In genomic region chr2:158376123-158376687, GRCm38 (mm10) we compare ENCODE assay signal across 7 mouse cellular contexts. TPM values are rescaled to one million over a fixed set of nuclear protein-coding genes. Genes with fewer than 3 reads are reported as not detected.
DNase-seq lines count a peak whose midpoint lies in the region; ATAC-seq and TF ChIP-seq lines count a peak whose summit lies in the region.

No protein-coding gene starts in this region.

- WGBS in forebrain, embryonic 14.5 days, result 27% methylated on average over 12 of the region's 12 CpGs
- 26% methylated on average over 12 of the region's 12 CpGs for WGBS in liver, embryonic 15.5 days (ENCODE audit: insufficient replicate concordance)

- no peak for TF ChIP-seq POLR2A in testis, adult 2 months (IDR thresholded peaks at IDR 0.05; ENCODE audit: control insufficient read depth, low read depth, low read length)

- peak overlapping the region; percentile 3 for H3K9ac ChIP-seq in forebrain, embryonic 14.5 days (ENCODE audit: low read length)
- H3K9ac ChIP-seq in liver, embryonic 15.5 days, result no peak overlapping the region

- no peaks in the 10 kb centered on the region for H3K9me3 ChIP-seq in forebrain, embryonic 14.5 days (replicated peaks; ENCODE audit: control insufficient read depth, low read length)
- H3K9me3 ChIP-seq in liver, embryonic 15.5 days (replicated peaks), result no peaks in the 10 kb centered on the region

- H3K36me3 ChIP-seq in testis, adult 2 months (ENCODE audit: control insufficient read depth, insufficient read depth, low read length), result no peaks in the 10 kb centered on the region
- H3K36me3 ChIP-seq in forebrain, embryonic 14.5 days (ENCODE audit: control insufficient read depth, insufficient read depth, low read length), result no peaks in the 10 kb centered on the region
- H3K36me3 ChIP-seq in liver, embryonic 15.5 days (replicated peaks), result no peaks in the 10 kb centered on the region

- H3K27me3 ChIP-seq in testis, adult 2 months (ENCODE audit: control insufficient read depth, insufficient read depth, low read length), result no peaks in the 10 kb centered on the region
- peaks cover 7% of the 10 kb centered on the region; the same call in 1 of the 2 replicates for H3K27me3 ChIP-seq in forebrain, embryonic 14.5 days (replicated peaks; ENCODE audit: control insufficient read depth, insufficient read depth, low read length)
- peaks cover 51% of the 10 kb centered on the region for H3K27me3 ChIP-seq in liver, embryonic 15.5 days

- DNase-seq in testis, postnatal 10 days (ENCODE audit: low spot score), result no peak
- DNase-seq in forebrain, embryonic 14.5 days (ENCODE audit: low spot score), result no peak
- DNase-seq in embryo, embryonic 10.5 days (ENCODE audit: low spot score), result no peak
- DNase-seq in c-Kit-positive CD71-positive TER-119-positive erythroid progenitor cells, embryonic 14.5 days (ENCODE audit: low spot score), result no peak
- DNase-seq in right cerebral cortex, postnatal 14 days, result no peak

- no peaks in the 10 kb centered on the region; the same call in 1 of the 2 replicates for H3K4me1 ChIP-seq in testis, adult 2 months (ENCODE audit: control insufficient read depth, insufficient read depth, low read length)
- H3K4me1 ChIP-seq in forebrain, embryonic 14.5 days (ENCODE audit: control insufficient read depth, insufficient read depth, low read length), result no peaks in the 10 kb centered on the region
- peaks cover 14% of the 10 kb centered on the region for H3K4me1 ChIP-seq in liver, embryonic 15.5 days (replicated peaks)

- no peak for TF ChIP-seq CTCF in testis, adult 2 months (IDR thresholded peaks at IDR 0.05; ENCODE audit: control insufficient read depth, insufficient read depth, insufficient replicate concordance, low read depth, low read length)

- H3K4me3 ChIP-seq in testis, adult 2 months (ENCODE audit: control insufficient read depth, low read depth, low read length), result peak overlapping the region; percentile 74
- H3K4me3 ChIP-seq in forebrain, embryonic 14.5 days (ENCODE audit: low read depth, low read length), result peak overlapping the region; percentile 32
- H3K4me3 ChIP-seq in liver, embryonic 15.5 days (replicated peaks), result no peak overlapping the region; the same call in 1 of the 2 replicates

- ATAC-seq in forebrain, embryonic 14.5 days, result 0 out of 2 replicates have a peak, but pooled peaks have one; percentile 2
- ATAC-seq in liver, embryonic 15.5 days (ENCODE audit: insufficient read depth), result no peak

- H3K4me2 ChIP-seq in forebrain, embryonic 14.5 days (ENCODE audit: low read length), result peak overlapping the region; percentile 46
- H3K4me2 ChIP-seq in liver, embryonic 15.5 days, result peak overlapping the region; percentile 55

- no peak overlapping the region for H3K27ac ChIP-seq in testis, adult 2 months (ENCODE audit: control insufficient read depth, insufficient read depth, low read depth, low read length)
- H3K27ac ChIP-seq in forebrain, embryonic 14.5 days (ENCODE audit: low read depth, low read length), result 0 out of 2 replicates have a peak overlapping the region, but pooled peaks have one; percentile 60
- no peak overlapping the region for H3K27ac ChIP-seq in liver, embryonic 15.5 days (replicated peaks)

RNA-seq across cellular contexts. Expression of gene Snhg11, which starts 0.8 kb away (rescaled TPM):
- 2.4 and 3.4 TPM in 2 replicates for polyA plus RNA-seq in testis, adult 2 months (2012; rRNA removed)
- 30.3 and 55.7 TPM in 2 replicates for polyA plus RNA-seq in forebrain, embryonic 14.5 days (2014; fragmentation: Nextera tagmentation; extraction: Ambion mirVana)
- 1.5 and 2.3 TPM in 2 replicates for polyA plus RNA-seq in liver, embryonic 15.5 days (2015; fragmentation: Nextera tagmentation; extraction: Ambion mirVana)

RNA-seq across cellular contexts. Expression of gene Ralgapb, which starts 33.4 kb away (rescaled TPM):
- 16.8 and 18.8 TPM in 2 replicates for polyA plus RNA-seq in testis, adult 2 months (2012; rRNA removed)
- 22.8 and 25.7 TPM in 2 replicates for polyA plus RNA-seq in forebrain, embryonic 14.5 days (2014; fragmentation: Nextera tagmentation; extraction: Ambion mirVana)
- polyA plus RNA-seq in liver, embryonic 15.5 days (2015; fragmentation: Nextera tagmentation; extraction: Ambion mirVana), result 5.0 and 5.2 TPM in 2 replicates
